Mouse (Mus musculus): ENCODE data around the gene Gm49416.

Gene Gm49416

DNA sequence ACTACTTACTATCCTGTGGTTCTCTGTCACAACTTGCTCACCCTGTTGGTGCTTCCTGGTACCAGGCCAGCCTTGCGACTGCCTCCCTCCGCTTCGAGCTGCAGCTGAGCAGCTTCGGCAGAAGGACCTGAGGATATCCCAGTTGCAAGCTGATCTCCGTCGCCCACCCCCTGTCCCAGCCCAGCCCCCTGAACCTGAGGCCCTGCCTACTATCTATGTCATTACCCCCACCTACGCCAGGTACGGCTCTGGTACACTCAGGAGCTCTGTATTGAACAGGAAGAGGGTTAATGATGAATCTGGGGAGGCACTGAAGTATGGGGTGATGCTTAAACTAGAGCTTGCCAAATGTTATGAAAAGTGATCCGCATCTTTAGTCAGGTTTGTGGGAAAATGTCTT lies 33.0 kb downstream of the Gm49416 start:
- DNase-seq = peak in 1 of 2 experiments; percentile 14

DNA sequence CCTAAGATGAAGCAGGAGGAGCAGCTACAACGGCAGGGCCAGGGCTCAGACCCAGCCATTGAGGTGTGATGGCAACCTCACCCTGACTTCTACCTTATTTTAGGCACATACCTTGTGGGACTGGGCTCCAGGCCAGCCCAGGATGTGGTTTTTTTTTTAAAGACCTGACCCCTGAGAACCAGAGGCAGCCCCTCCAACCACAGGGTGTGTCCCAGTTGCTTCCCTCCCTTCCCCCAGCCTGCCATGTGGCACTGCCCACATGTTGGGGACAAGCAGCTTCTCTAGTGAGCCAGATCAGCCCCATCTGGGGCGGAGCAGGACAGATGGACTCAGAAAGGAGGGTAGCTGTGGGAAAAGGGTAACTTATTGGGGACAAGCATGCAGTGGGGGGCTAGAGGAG lies 38.0 kb downstream of the Gm49416 start:
- DNase-seq = no peak

DNA sequence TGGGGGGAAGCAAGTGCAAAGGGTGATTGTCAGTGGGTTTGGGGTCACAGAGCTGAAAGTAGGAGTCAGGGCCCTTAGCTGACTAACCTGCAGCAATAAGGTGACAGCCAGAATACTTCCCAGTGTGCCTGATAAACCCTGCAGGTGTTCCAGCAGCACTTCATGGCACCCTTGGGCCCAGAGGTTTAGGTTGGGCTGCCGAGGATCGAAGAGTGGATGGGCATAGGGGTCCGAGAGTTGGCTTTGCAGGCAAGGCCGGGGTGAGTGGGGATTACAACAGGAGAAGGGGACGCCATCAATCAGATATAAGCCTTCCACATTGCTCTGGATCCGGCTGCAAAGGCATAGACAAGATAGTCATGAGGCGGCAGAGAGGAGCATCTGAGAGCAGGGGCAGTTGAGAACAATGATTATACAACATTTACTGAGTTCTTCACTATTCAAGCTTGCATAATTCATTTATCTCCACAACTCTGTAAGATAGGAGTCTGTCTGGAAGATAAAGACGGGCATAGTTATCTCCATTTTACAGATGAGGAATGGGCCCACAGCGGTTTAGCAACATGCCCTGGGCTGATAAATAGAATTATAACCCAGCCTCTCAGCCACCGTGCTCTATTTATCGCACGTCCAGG lies 39.3 kb downstream of the Gm49416 start:
- no peak for DNase-seq

GRCm38 (mm10) chr19:8928689-8929223 lies 40.0 kb downstream of the Gm49416 start:
- no peak for DNase-seq

GRCm38 (mm10) chr19:8929224-8930088 lies 40.7 kb downstream of the Gm49416 start, which contains the start of the genes Rom1 and Eml3:
Gene Rom1, minus strand, starts transcription at chr19:8929356.
Gene Eml3, plus strand, starts transcription at chr19:8929552.
- DNase-seq = peak; percentile 89

GRCm38 (mm10) chr19:8930117-8930516 lies 41.4 kb downstream of the Gm49416 start:
- DNase-seq = no peak

DNA sequence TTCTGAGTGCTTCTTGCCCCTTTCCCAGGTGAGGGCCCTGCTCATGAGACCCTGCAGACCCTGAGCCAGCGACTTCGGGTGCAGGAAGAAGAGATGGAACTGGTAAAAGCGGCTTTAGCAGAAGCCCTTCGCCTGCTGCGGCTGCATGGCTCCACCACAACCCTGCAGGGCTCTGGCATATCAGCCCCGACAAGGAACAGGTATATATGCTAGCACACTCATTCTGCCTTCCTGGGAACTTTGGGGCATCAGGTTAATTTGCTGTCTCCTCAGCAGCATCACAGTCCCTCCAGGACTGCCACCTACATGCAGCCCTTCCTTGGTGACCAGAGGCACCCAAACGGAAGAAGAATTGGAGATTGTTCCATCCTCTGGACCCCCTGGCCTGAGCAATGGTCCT lies 42.0 kb downstream of the Gm49416 start:
- no peak for DNase-seq

DNA sequence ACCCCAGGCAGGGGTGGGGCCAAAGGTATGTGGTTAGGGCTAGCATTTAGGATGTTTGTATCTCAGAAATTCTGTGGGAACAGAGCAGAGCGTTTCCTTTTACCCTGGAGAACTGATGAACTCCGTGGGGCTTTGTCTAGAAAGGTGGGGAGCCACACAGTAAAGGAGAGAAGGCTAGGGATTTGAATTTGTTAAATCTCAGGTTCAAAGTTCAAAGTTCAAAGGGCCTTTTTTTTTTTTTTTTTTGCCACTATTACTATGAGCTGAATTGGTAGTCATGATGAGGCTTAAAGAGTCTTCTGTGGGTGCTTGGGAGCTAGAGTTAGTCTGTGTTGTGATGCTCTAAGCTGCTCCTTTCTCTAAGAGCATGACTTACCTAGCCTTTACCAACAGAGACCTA lies 48.0 kb downstream of the Gm49416 start:
- DNase-seq = no peak

DNA sequence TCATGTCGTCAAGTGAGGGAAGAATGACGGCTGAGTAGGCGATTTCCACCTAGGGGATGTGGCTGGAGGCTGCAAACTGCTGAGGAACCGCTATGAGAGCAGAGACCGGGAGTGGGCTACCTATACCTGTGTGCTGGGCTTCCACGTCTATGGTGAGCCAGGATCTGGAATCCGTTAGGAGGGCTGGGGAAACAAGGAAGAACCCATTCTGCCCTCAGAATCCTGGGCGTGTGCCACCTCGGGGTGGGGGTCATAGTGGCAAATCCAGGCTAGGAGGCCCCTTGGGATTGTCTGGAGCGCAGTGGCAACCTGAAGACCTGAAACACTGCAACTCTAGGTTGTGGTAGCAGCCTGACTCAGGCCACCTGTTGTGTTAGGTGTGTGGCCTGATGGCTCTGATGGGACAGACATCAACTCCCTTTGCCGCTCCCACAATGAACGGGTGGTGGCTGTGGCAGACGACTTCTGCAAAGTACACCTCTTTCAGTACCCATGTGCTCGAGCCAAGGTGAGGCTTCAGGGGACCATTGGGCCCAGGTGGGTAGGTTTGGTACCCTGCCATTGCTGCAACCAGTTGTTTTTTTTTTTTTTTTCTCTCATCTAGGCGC lies 51.9 kb downstream of the Gm49416 start:
- DNase-seq = no peak

GRCm38 (mm10) chr19:8941136-8941514 lies 52.4 kb downstream of the Gm49416 start:
- DNase-seq = peak in 1 of 2 experiments; percentile 21

- peak; percentile 98 for DNase-seq
Measured at GRCm38 (mm10) chr19:8941515-8942217, 52.9 kb downstream of the Gm49416 start, which contains the start of gene Mta2. Gene Mta2, plus strand, starts transcription at chr19:8941875.

- no peak for DNase-seq
Measured at GRCm38 (mm10) chr19:8942276-8942964, 53.7 kb downstream of the Gm49416 start.

DNA sequence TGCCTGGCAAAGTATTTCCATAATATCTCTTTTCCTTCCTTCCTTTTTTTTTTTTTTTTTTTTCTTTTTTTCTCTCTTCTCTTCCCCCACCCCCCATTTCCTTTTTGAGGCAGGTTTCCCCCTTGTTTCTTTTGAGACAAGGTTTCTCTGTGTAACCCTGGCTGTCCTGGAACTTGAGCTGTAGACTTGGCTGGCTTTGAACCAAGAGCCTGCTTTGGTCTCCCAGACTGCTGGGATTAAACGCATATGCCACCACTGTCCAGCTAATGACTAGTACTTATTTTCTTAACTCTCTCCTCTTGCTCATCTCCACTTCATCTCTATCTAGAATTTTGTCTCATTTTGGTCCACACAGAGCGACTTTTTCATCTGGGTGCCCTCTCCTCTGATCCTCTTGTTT lies 54.3 kb downstream of the Gm49416 start:
- no peak for DNase-seq

GRCm38 (mm10) chr19:8944062-8944461 lies 55.3 kb downstream of the Gm49416 start:
- DNase-seq = no peak

GRCm38 (mm10) chr19:8944750-8945149 lies 56.0 kb downstream of the Gm49416 start:
- DNase-seq = peak; percentile 60 to 70
